Mouse (Mus musculus) gastrocnemius, postnatal 14 days (tissue): ENCODE data around the gene Pgc. TPM values are rescaled to one million over a fixed set of nuclear protein-coding genes. Genes with fewer than 3 reads are reported as not detected.

Experiments
- DNase-seq: peaks from one replicate; pipeline ENCODE4 v3.0.0; 2021; ENCODE audit warnings: mixed read lengths
- intact Hi-C: fragments of 180-260 bp; cut with DNase I; formaldehyde crosslinking; loops from one replicate; pipeline ENCODE4 v1.15.1; 2025; ENCODE audit warnings: low total_unique reads
- total RNA-seq, 2 experiments: library from RNA; stranded (reverse); gene quantifications; 2 replicates each; pipeline ENCODE4 v1.2.3; 2021

The Pgc gene
- total RNA-seq, 2 experiments from 2014 or later: not detected

- intact Hi-C loops: no loop called here
- no peak for DNase-seq
Measured at GRCm38 (mm10) chr17:47769389-47770299, 43.0 kb downstream of the Pgc start.

GRCm38 (mm10) chr17:47773604-47774003 is 47.0 kb downstream of the Pgc start:
- intact Hi-C loops: no loop called here
- DNase-seq: peak; percentile 55

DNA sequence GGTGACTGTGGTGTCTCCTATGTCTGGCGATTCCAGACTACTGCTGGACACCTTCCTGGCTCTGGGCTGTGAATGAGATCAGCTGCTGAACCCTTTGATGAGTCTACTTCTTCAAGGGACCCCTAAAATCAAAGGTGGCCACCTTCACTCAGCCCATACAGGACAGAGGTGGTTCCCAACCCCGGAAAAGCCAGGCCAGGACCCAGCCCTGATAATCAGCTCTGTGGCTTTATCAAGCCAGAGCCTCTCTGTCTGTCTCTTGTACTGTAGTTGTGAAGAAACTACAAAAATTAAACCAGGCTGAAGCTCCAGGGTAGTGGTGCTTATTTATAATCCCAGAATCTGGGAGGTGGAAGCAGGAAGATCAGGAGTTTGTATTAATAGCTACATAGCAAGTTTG is 50.5 kb downstream of the Pgc start:
- DNase-seq: no peak
- intact Hi-C loops: no loop called here

GRCm38 (mm10) chr17:47780470-47780869 is 53.8 kb downstream of the Pgc start:
- intact Hi-C loops: no loop called here
- DNase-seq: no peak

- no peak for DNase-seq
- intact Hi-C loops: no loop called here
Measured at GRCm38 (mm10) chr17:47782486-47782885, 55.8 kb downstream of the Pgc start.

- DNase-seq: peak; percentile 3
- intact Hi-C loops: no loop called here
Measured at GRCm38 (mm10) chr17:47783445-47784223, 57.0 kb downstream of the Pgc start.

Other genes starting within 250 kb of the Pgc start
- 10 to 100 TPM in 1 of 2 experiments, 1 to 10 TPM in 1; 9.5 to 10.2 TPM for gene Taf8, start 224.6 kb upstream of the Pgc start, total RNA-seq
- gene Ccnd3, start 221.8 kb upstream of the Pgc start, total RNA-seq: 10 to 100 TPM; 57.0 to 63.3 TPM
- 10 to 100 TPM; 12.3 to 14.8 TPM for gene Bysl, start 115.3 kb upstream of the Pgc start, total RNA-seq
- 10 to 100 TPM; 10.3 to 12.6 TPM for gene Med20, start 115.3 kb upstream of the Pgc start, total RNA-seq
- gene Gm20517, start 115.3 kb upstream of the Pgc start, total RNA-seq: 1 to 10 TPM; 1.2 to 1.9 TPM
- gene Usp49, start 96.2 kb upstream of the Pgc start, total RNA-seq: 1 to 10 TPM; 3.2 to 4.3 TPM
- gene Tomm6, start 38.5 kb upstream of the Pgc start, total RNA-seq: 100 to 1,000 TPM; 147 to 153 TPM
- gene Frs3, start 37.8 kb upstream of the Pgc start, total RNA-seq: 1 to 10 TPM; 3.0 to 3.1 TPM
- gene Gm21981, start 32.4 kb upstream of the Pgc start, total RNA-seq: under 1 TPM; 0.24 to 0.47 TPM
- 1 to 10 TPM; 1.3 to 2.2 TPM for gene Prickle4, start 32.1 kb upstream of the Pgc start, total RNA-seq
- gene Tfeb, start 10.2 kb downstream of the Pgc start, total RNA-seq: 10 to 100 TPM; 60.0 to 66.0 TPM
- 1 to 10 TPM; 2.4 to 3.5 TPM for gene Mdfi, start 107.8 kb downstream of the Pgc start, total RNA-seq
- 1 to 10 TPM; 7.5 to 9.2 TPM for gene Foxp4, start 197.8 kb downstream of the Pgc start, total RNA-seq